Mouse (Mus musculus) brain, embryonic 14.5 days (tissue): ENCODE data around the gene Elp5.

Source experiments
- CTCF ChIP-seq: fragments of 200-500 bp; IDR thresholded peaks from 2 replicates; pipeline ENCODE4 v1.5.1; 2012; ENCODE audit warnings: inconsistent platforms, mild to moderate bottlenecking, moderate library complexity, borderline replicate concordance; ENCODE audit not compliant: insufficient read depth, insufficient read length; ENCODE audit errors: extremely low read depth
- POLR2A ChIP-seq: fragments of 200-500 bp; IDR thresholded peaks from 2 replicates; pipeline ENCODE4 v1.6.1; 2012; ENCODE audit warnings: mild to moderate bottlenecking, inconsistent platforms, borderline replicate concordance; ENCODE audit not compliant: poor library complexity, insufficient read depth, insufficient read length, severe bottlenecking; ENCODE audit errors: extremely low read depth

DNA sequence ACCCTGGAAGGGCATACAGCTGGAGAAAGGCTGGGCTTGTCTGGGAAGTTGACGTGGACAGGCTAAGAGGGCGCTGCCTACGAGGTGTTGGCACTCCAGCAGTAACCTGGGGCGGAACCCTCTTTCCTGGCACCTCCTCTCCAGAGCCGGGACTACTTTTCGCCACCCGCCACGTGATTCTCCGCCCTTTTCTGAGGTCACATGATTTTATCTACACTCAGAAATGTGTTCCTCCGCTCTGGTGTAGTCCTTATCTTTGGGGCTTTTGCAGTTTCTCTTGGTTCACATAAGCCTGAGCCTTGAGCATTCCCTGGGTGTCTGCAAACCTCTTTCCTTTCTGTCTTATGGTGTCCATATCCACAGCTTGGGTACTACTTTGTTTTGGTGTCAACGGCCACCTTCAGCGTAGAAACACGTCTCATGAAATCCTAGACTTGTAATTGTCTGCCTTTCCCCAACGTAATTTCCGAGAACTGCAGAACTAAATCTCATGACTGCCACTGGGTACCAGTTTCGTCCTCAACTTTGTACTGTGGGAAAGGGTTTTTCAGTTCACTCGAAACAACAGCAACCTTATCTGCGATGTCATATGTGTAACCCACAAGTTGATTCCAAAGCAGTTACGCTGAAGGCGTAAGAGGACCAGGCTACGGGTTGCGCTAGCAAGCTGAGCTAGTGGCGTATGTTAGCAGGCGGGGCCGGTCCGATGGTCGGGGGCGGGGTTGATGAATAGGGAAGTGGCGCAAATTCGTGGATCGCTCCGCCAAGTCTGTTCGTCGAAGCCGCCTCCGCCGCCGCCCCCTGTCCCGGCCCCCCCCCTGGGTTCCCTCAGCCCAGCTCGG, 8.8 kb upstream of the Elp5 start, which contains the start of gene Gabarap:
- TF ChIP-seq CTCF: no peak
- TF ChIP-seq POLR2A: peak; percentile 26; the same call in 1 of the 2 replicates
